Mouse (Mus musculus): ENCODE results near the gene Itch. TPM values are rescaled to one million over a fixed set of nuclear protein-coding genes. Genes with fewer than 3 reads are reported as not detected.

The Itch gene
- polyA plus RNA-seq, 1 experiment from 2014 or later, result 44.4 TPM

- no peak for ATAC-seq (ENCODE audit: low FRiP score)
- no peak overlapping the region for H3K27ac ChIP-seq (replicated peaks)
- H3K4me2 ChIP-seq, result no peak overlapping the region
- WGBS, result 89% methylated on average over 5 of the region's 5 CpGs
- no peak overlapping the region for H3K9ac ChIP-seq (replicated peaks)
- H3K27me3 ChIP-seq (replicated peaks), result no peaks in the 10 kb centered on the region
- no peaks in the 10 kb centered on the region for H3K4me1 ChIP-seq
- H3K36me3 ChIP-seq, result no peaks in the 10 kb centered on the region
- no peaks in the 10 kb centered on the region for H3K9me3 ChIP-seq (replicated peaks)
- H3K4me3 ChIP-seq (replicated peaks), result no peak overlapping the region
These were observed 133.6 kb downstream of the Itch start for GRCm38 (mm10) chr2:155266896-155267295.

- H3K36me3 ChIP-seq, result no peaks in the 10 kb centered on the region
- H3K9me3 ChIP-seq (replicated peaks), result no peaks in the 10 kb centered on the region
- H3K27ac ChIP-seq (replicated peaks), result no peak overlapping the region
- H3K4me1 ChIP-seq, result peaks cover 5% of the 10 kb centered on the region
- 78% methylated on average over 6 of the region's 6 CpGs for WGBS
- no peak for ATAC-seq (ENCODE audit: low FRiP score)
- no peak overlapping the region for H3K9ac ChIP-seq (replicated peaks)
- H3K4me2 ChIP-seq, result no peak overlapping the region
- H3K27me3 ChIP-seq (replicated peaks), result no peaks in the 10 kb centered on the region
- H3K4me3 ChIP-seq (replicated peaks), result no peak overlapping the region
These were observed 138.6 kb downstream of the Itch start for GRCm38 (mm10) chr2:155271957-155272356.

- WGBS, result 84% methylated on average over 10 of the region's 10 CpGs
- Histone ChIP-seq H3K4me2 (no peak overlapping the region), H3K9me3 (replicated peaks) (no peaks in the 10 kb centered on the region), H3K4me1 (peaks cover 12% of the 10 kb centered on the region), H3K9ac (replicated peaks) (no peak overlapping the region), H3K4me3 (replicated peaks) (no peak overlapping the region), H3K36me3 (no peaks in the 10 kb centered on the region; the same call in 1 of the 2 replicates), H3K27ac (replicated peaks) (no peak overlapping the region), H3K27me3 (replicated peaks) (no peaks in the 10 kb centered on the region)
- no peak for ATAC-seq (ENCODE audit: low FRiP score)
These were observed 139.3 kb downstream of the Itch start for GRCm38 (mm10) chr2:155272396-155273170.

GRCm38 (mm10) chr2:155273603-155274002, 140.3 kb downstream of the Itch start:
- H3K9me3 ChIP-seq (replicated peaks), result no peaks in the 10 kb centered on the region
- no peak overlapping the region for H3K4me3 ChIP-seq (replicated peaks)
- no peak for ATAC-seq (ENCODE audit: low FRiP score)
- no peak overlapping the region for H3K9ac ChIP-seq (replicated peaks)
- H3K4me1 ChIP-seq, result peaks cover 15% of the 10 kb centered on the region
- H3K36me3 ChIP-seq, result peaks cover 9% of the 10 kb centered on the region
- WGBS, result 89% methylated on average over 8 of the region's 8 CpGs
- no peaks in the 10 kb centered on the region for H3K27me3 ChIP-seq (replicated peaks)
- H3K4me2 ChIP-seq, result no peak overlapping the region
- H3K27ac ChIP-seq (replicated peaks), result no peak overlapping the region

- Histone ChIP-seq H3K27me3 (replicated peaks) (no peaks in the 10 kb centered on the region), H3K36me3 (peaks cover 20% of the 10 kb centered on the region), H3K9me3 (replicated peaks) (no peaks in the 10 kb centered on the region), H3K4me3 (replicated peaks) (peak within 1 kb of the TSS; percentile 79), H3K27ac (replicated peaks) (peak within 1 kb of the TSS; percentile 91), H3K9ac (replicated peaks) (peak within 1 kb of the TSS; percentile 91), H3K4me2 (peak within 1 kb of the TSS; percentile 81), H3K4me1 (peaks cover 15% of the 10 kb centered on the region)
- under 1% methylated on average over 45 of the region's 47 CpGs for WGBS
- peak; percentile 95 for ATAC-seq (ENCODE audit: low FRiP score)
These were observed 142.9 kb downstream of the Itch start, which contains the start of gene Map1lc3a for GRCm38 (mm10) chr2:155276195-155276594. TSS of gene Map1lc3a (plus strand) at chr2:155276297.

Other genes with a start within 250 kb of the Itch start
- gene Eif2s2, start 240.6 kb upstream of the Itch start, polyA plus RNA-seq (2015; fragmentation: Nextera tagmentation; extraction: Ambion mirVana), result 70.2 and 71.1 TPM in 2 replicates
- gene Gm14226, start 115.2 kb upstream of the Itch start, polyA plus RNA-seq (2015; fragmentation: Nextera tagmentation; extraction: Ambion mirVana), result 0.29 and 0.47 TPM in 2 replicates
- 30.9 and 44.6 TPM in 2 replicates for gene Ahcy, start 59.0 kb upstream of the Itch start, polyA plus RNA-seq (2015; fragmentation: Nextera tagmentation; extraction: Ambion mirVana)
- 675 and 765 TPM in 2 replicates for gene Dynlrb1, start 103.0 kb downstream of the Itch start, polyA plus RNA-seq (2015; fragmentation: Nextera tagmentation; extraction: Ambion mirVana)
- gene Map1lc3a, start 142.8 kb downstream of the Itch start, polyA plus RNA-seq (2015; fragmentation: Nextera tagmentation; extraction: Ambion mirVana), result 588 and 743 TPM in 2 replicates
- gene Pigu, start 223.9 kb downstream of the Itch start, polyA plus RNA-seq (2015; fragmentation: Nextera tagmentation; extraction: Ambion mirVana), result 57.0 and 57.4 TPM in 2 replicates
- gene Trp53inp2, start 247.6 kb downstream of the Itch start, polyA plus RNA-seq (2015; fragmentation: Nextera tagmentation; extraction: Ambion mirVana), result 82.8 and 88.7 TPM in 2 replicates